Mouse (Mus musculus): ENCODE measurements at regions not wholly inside any gene's neighbourhood (a gene's known extent, or its start where the extent isn't known, plus 50 kb on each side); places are given as distances from the start of the nearest gene placed in this dataset.

DNA sequence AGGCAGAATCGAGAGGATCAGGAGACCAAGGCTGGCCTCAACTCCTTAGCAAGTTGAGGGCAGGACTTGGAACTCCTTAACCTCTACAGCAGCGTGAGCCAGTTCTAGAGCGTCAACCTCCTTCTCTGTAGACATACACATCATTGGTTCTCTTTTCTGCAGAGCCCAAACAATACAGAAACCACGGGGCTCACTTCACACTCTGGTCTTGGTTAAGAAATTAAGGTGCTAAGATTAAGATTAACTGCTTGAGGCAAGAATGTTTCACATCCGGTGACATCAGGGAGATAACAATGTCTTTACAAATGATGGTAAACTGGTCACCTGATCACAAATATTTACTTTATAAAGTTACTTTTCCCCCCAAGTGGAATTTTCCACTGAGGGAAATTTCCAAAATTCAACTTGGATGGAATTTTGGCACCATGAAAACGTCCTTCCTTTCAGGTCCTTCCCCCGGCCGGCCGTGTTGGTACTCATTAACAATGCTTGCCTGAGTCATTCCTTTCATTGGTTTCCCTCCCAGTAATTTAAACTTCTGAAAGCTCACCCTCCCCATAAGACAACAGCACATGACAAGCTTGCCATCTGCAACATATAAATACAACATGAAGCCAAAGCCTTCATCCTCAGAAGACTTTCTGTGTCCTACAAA, 77.3 kb upstream of the Kdm7a start:
- H3K36me3 ChIP-seq, result no peaks in the 10 kb centered on the region
- DNase-seq (ENCODE audit: low spot score), result no peak
- no peaks in the 10 kb centered on the region for H3K9me3 ChIP-seq
- H3K4me3 ChIP-seq, result no peak overlapping the region
- WGBS, result 92% methylated on average over 9 of the region's 9 CpGs
- peaks cover 19% of the 10 kb centered on the region for H3K4me1 ChIP-seq (replicated peaks)
- H3K27me3 ChIP-seq (ENCODE audit: insufficient read depth, poor library complexity, severe bottlenecking), result no peaks in the 10 kb centered on the region
- H3K27ac ChIP-seq, result no peak overlapping the region

GRCm38 (mm10) chr6:39278317-39278716, 71.7 kb upstream of the Kdm7a start:
- no peaks in the 10 kb centered on the region for H3K4me1 ChIP-seq (replicated peaks)
- no peak for DNase-seq (ENCODE audit: low spot score)
- H3K4me3 ChIP-seq, result no peak overlapping the region
- WGBS, result 89% methylated on average over 6 of the region's 6 CpGs
- H3K36me3 ChIP-seq, result no peaks in the 10 kb centered on the region
- H3K27me3 ChIP-seq (ENCODE audit: insufficient read depth, poor library complexity, severe bottlenecking), result no peaks in the 10 kb centered on the region
- H3K9me3 ChIP-seq, result 0 out of 2 replicates have a peak, but pooled peaks cover 2% of the 10 kb centered on the region
- H3K27ac ChIP-seq, result no peak overlapping the region

- H3K4me1 ChIP-seq (replicated peaks), result no peaks in the 10 kb centered on the region
- no peak for DNase-seq (ENCODE audit: low spot score)
- no peak overlapping the region for H3K27ac ChIP-seq
- no peaks in the 10 kb centered on the region for H3K36me3 ChIP-seq
- no peaks in the 10 kb centered on the region for H3K27me3 ChIP-seq (ENCODE audit: insufficient read depth, poor library complexity, severe bottlenecking)
- 92% methylated on average over 12 of the region's 12 CpGs for WGBS
- H3K4me3 ChIP-seq, result no peak overlapping the region
- H3K9me3 ChIP-seq, result 0 out of 2 replicates have a peak, but pooled peaks cover 3% of the 10 kb centered on the region
These were observed 68.3 kb upstream of the Kdm7a start for GRCm38 (mm10) chr6:39274774-39275502.

DNA sequence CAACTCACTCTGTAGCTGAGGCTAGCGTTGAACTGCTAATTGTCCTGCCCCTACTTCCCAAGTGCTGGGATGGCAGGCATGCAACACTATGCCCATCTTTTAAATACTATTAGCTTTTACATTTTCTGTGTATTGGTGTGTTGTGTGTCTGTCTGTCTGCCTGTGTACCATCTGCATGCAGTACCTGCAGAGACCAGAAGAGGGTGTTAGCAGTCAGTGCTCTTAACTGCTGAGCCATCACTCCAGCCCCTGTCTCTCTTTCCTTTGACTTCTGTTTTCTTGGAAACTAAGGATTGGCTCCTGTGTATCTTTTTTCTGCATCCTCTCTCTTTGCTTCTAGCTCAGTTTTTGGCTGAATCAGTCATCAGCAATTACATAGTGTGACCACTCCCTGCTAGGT, 66.8 kb upstream of the Kdm7a start:
- Histone ChIP-seq H3K36me3 (no peaks in the 10 kb centered on the region), H3K27ac (no peak overlapping the region), H3K27me3 (ENCODE audit: insufficient read depth, poor library complexity, severe bottlenecking) (no peaks in the 10 kb centered on the region), H3K4me3 (no peak overlapping the region), H3K9me3 (0 out of 2 replicates have a peak, but pooled peaks cover 3% of the 10 kb centered on the region), H3K4me1 (replicated peaks) (peaks cover 12% of the 10 kb centered on the region)
- no peak for DNase-seq (ENCODE audit: low spot score)
- WGBS, result 91% methylated on average over 1 of the region's 1 CpGs

DNA sequence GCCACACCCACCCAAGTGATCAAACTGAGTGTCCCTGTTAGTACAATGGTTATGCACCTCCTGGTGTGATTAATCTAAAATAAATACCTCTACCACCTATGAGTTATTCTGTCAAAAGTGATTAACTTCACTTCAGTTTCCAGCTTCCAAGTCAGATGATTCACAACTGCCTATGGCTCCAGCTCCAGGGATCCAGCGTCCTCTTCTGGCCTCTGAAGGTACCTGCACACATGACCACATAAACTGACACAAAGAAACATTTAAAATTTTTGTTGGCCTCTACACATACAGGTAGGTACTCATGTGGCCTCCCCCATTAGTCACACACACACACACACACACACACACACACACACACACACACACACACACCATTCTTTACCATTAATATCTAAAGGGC, 63.9 kb upstream of the Kdm7a start:
- Histone ChIP-seq H3K9me3 (0 out of 2 replicates have a peak, but pooled peaks cover 3% of the 10 kb centered on the region), H3K4me1 (replicated peaks) (peaks cover 12% of the 10 kb centered on the region), H3K36me3 (no peaks in the 10 kb centered on the region), H3K27ac (no peak overlapping the region), H3K27me3 (ENCODE audit: insufficient read depth, poor library complexity, severe bottlenecking) (no peaks in the 10 kb centered on the region), H3K4me3 (no peak overlapping the region)
- WGBS, result 82% methylated on average over 1 of the region's 1 CpGs
- no peak for DNase-seq (ENCODE audit: low spot score)

- 0 out of 2 replicates have a peak, but pooled peaks cover 3% of the 10 kb centered on the region for H3K9me3 ChIP-seq
- no peaks in the 10 kb centered on the region for H3K36me3 ChIP-seq
- 60% methylated on average over 5 of the region's 5 CpGs for WGBS
- DNase-seq (ENCODE audit: low spot score), result no peak
- no peak overlapping the region for H3K4me3 ChIP-seq
- no peak overlapping the region for H3K27ac ChIP-seq
- no peaks in the 10 kb centered on the region for H3K27me3 ChIP-seq (ENCODE audit: insufficient read depth, poor library complexity, severe bottlenecking)
- peaks cover 12% of the 10 kb centered on the region for H3K4me1 ChIP-seq (replicated peaks)
These were observed 63.1 kb upstream of the Kdm7a start for GRCm38 (mm10) chr6:39269706-39270105.

DNA sequence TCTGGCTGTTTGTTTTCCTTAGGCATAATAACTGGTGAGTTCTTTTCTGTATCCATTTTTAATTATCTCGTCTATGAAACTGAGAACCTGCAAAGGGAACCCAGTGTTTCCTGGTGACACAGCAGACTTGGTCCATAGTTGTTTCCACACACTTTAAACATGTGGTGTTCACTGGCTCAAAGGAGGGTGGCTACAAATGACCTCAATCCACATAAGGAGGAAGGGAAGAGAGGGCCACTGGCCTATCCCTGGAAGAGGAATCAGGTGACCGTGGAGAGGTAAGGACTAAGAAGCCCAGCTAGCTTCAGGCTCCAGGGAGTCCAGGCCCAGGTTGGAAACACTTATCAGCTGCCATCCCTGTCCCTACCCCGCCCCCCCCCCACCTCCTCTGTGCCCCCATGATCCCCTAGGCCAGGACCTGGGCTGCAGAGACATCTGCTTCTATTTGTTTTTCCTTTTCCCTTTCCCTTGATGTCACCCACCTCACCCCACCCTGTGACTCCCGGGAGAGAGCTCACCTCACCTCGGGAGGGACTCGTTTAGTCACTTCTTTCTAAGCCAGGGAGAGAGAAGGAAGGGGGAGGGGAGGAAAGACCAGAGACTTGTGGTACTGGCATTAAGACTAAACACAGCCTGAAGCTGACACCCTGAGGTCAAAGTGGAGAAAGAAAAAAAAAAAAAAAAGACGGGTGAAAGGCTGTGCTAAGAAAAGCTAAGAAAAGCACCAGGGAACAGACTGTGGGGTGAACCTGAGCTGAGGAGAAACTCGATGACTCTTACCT, 62.2 kb upstream of the Kdm7a start:
- 21% methylated on average over 8 of the region's 8 CpGs for WGBS
- Histone ChIP-seq H3K4me1 (replicated peaks) (peaks cover 16% of the 10 kb centered on the region), H3K27me3 (ENCODE audit: insufficient read depth, poor library complexity, severe bottlenecking) (no peaks in the 10 kb centered on the region), H3K9me3 (0 out of 2 replicates have a peak, but pooled peaks cover 3% of the 10 kb centered on the region), H3K36me3 (no peaks in the 10 kb centered on the region), H3K4me3 (no peak overlapping the region), H3K27ac (no peak overlapping the region)
- DNase-seq (ENCODE audit: low spot score), result no peak

DNA sequence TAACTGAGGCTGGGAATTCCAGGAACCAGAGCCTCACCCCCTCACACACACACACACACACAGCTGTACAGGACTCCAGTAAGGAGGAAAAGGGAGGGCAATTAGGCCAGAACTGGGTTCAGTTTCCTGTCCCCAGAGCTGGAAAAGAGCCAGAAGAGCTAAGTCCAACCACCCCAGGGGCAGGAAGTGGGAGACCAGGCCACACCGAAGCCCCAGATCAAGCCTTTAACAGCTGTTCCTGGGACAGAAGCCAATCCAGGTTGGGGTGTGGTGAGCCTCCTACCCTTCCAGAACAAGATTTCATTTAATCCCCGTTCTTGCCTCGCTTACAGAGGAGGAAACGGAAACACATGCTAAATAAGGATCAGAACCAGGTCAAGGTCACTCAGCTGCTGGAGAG, 58.1 kb upstream of the Kdm7a start:
- no peaks in the 10 kb centered on the region for H3K9me3 ChIP-seq
- DNase-seq (ENCODE audit: low spot score), result no peak
- no peak overlapping the region for H3K4me3 ChIP-seq
- H3K27me3 ChIP-seq (ENCODE audit: insufficient read depth, poor library complexity, severe bottlenecking), result no peaks in the 10 kb centered on the region
- H3K36me3 ChIP-seq, result no peaks in the 10 kb centered on the region
- WGBS, result 75% methylated on average over 4 of the region's 4 CpGs
- H3K4me1 ChIP-seq (replicated peaks), result peaks cover 26% of the 10 kb centered on the region
- no peak overlapping the region for H3K27ac ChIP-seq

- DNase-seq (ENCODE audit: low spot score), result no peak
- H3K27ac ChIP-seq, result no peak overlapping the region
- H3K4me3 ChIP-seq, result no peak overlapping the region
- no peaks in the 10 kb centered on the region for H3K9me3 ChIP-seq
- H3K27me3 ChIP-seq (ENCODE audit: insufficient read depth, poor library complexity, severe bottlenecking), result peaks cover 8% of the 10 kb centered on the region
- WGBS, result 81% methylated on average over 8 of the region's 8 CpGs
- H3K36me3 ChIP-seq, result no peaks in the 10 kb centered on the region
- peaks cover 15% of the 10 kb centered on the region for H3K4me1 ChIP-seq (replicated peaks)
These were observed 57.0 kb upstream of the Kdm7a start for GRCm38 (mm10) chr6:39263615-39264014.

- no peaks in the 10 kb centered on the region for H3K36me3 ChIP-seq
- H3K4me1 ChIP-seq (replicated peaks), result peaks cover 28% of the 10 kb centered on the region
- H3K4me3 ChIP-seq, result no peak overlapping the region
- no peak overlapping the region for H3K27ac ChIP-seq
- no peaks in the 10 kb centered on the region for H3K9me3 ChIP-seq
- DNase-seq (ENCODE audit: low spot score), result no peak
- peaks cover 13% of the 10 kb centered on the region for H3K27me3 ChIP-seq (ENCODE audit: insufficient read depth, poor library complexity, severe bottlenecking)
- 81% methylated on average over 8 of the region's 8 CpGs for WGBS
These were observed 55.4 kb upstream of the Kdm7a start for GRCm38 (mm10) chr6:39261951-39262350.

DNA sequence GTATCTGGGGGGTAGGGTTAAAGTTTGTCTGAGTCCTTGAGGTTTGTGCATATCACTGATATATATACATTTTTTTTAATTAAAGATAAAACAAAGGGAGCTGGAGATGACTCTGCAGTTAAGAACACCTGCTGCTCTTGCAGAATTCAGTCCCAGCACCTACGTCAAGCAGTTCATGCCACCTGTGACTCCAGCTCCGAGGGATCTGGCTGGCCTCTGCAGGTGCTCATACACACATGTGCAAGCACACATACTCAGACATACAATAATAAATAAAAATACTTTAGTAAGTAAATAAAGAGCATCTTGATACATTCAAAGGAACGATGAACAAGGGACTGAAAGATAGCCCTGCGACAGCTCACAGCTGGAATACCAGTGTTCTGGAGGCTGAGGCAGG, 53.9 kb upstream of the Kdm7a start:
- 94% methylated on average over 4 of the region's 4 CpGs for WGBS
- DNase-seq (ENCODE audit: low spot score), result no peak
- no peak overlapping the region for H3K27ac ChIP-seq
- H3K36me3 ChIP-seq, result no peaks in the 10 kb centered on the region
- H3K4me1 ChIP-seq (replicated peaks), result peaks cover 39% of the 10 kb centered on the region
- H3K9me3 ChIP-seq, result no peaks in the 10 kb centered on the region
- no peak overlapping the region for H3K4me3 ChIP-seq
- H3K27me3 ChIP-seq (ENCODE audit: insufficient read depth, poor library complexity, severe bottlenecking), result peaks cover 24% of the 10 kb centered on the region

DNA sequence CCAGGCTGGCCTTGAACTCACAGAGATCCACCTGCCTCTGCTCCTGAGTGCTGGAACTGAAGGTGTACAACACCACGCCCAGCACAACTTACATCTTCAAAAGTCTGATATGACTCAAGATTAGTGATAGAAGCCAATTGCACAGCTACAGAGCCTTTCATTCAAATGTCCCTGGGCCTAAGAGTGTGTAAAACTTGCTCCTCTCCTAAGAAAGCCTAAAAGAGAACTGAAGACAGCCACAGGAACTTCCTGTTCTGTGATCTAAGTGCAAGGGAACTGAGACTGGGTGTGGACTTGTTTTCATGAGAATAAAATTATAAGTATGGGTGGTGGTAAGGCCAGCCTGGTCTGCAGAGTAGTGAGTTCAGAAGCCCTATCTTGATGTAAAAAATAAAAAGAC, 52.5 kb upstream of the Kdm7a start:
- 89% methylated on average over 1 of the region's 1 CpGs for WGBS
- no peaks in the 10 kb centered on the region for H3K9me3 ChIP-seq
- H3K4me1 ChIP-seq (replicated peaks), result peaks cover 41% of the 10 kb centered on the region
- no peak overlapping the region for H3K4me3 ChIP-seq
- no peak overlapping the region for H3K27ac ChIP-seq
- H3K36me3 ChIP-seq, result no peaks in the 10 kb centered on the region
- DNase-seq (ENCODE audit: low spot score), result no peak
- peaks cover 31% of the 10 kb centered on the region for H3K27me3 ChIP-seq (ENCODE audit: insufficient read depth, poor library complexity, severe bottlenecking)

DNA sequence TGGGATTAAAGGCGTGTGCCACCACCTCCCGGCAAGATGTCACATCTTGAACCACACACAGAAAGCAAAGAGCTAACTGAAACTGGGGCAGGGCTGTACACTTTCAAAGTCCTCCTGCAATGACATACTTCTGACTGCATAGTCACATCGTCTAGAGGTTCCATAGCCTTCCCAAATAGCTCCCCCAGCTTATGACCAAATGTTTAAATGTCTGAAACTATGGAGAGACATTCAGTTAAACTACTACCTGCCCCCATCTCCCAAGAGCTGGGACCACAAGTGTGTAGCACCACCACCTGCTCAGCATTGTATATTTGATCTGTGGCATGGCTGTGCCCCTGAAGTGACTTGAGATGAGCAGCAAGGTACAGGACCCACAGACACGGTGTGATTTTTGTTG, 52.1 kb upstream of the Kdm7a start:
- peaks cover 31% of the 10 kb centered on the region for H3K27me3 ChIP-seq (ENCODE audit: insufficient read depth, poor library complexity, severe bottlenecking)
- H3K4me1 ChIP-seq (replicated peaks), result peaks cover 36% of the 10 kb centered on the region
- H3K36me3 ChIP-seq, result no peaks in the 10 kb centered on the region
- 89% methylated on average over 4 of the region's 4 CpGs for WGBS
- H3K27ac ChIP-seq, result no peak overlapping the region
- no peak overlapping the region for H3K4me3 ChIP-seq
- no peaks in the 10 kb centered on the region for H3K9me3 ChIP-seq
- no peak for DNase-seq (ENCODE audit: low spot score)
